Comparison of ENCODE assay signal across 9 mouse cellular contexts in the genomic region with DNA sequence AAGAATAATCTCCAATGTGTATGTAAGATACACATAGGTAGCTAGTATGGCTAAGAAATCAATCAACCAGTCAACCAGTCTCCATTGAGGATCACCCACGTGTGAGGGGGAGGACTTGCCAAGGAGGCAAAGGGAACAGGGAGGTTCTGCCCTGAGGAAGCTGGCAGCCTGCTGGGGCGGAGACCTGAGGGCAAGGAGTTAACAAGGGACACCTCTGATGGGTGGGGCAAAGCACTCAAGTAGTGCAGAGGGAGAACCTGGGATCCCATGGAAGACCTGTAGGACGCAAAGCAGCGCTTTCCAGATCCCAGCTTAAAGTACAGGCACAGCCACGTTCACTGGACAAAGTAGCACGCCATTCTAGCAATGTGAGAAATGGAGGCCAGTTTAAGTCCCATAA.
A peak's percentile ranks its signal among the peaks of the same experiment; 100 is the strongest.
DNase-seq lines count a peak whose midpoint lies in the region; ATAC-seq and TF ChIP-seq lines count a peak whose summit lies in the region.
"Had no signal": no experiment of that assay in that cellular context is flagged by ENCODE, and none has a peak within 500 bp of the region (broad histone marks: within the 10 kb centered on the region; RNA-seq: fewer than 3 reads in every experiment).

No protein-coding gene starts in this region.

- DNase-seq in spleen, adult 2 months (ENCODE audit: low read depth in 1 of 2, low spot score in 2 of 2): no peak
- no peak for DNase-seq in spleen, postnatal 10 days (ENCODE audit: low spot score in 2 of 2)
- DNase-seq in liver, embryonic 13.5 days: no peak
- DNase-seq in layer of hippocampus, postnatal 10 days (ENCODE audit: low spot score in 2 of 2): no peak
- no peak for DNase-seq in retina, postnatal 1 day
- DNase-seq: adrenal gland, adult 8-10 months had no signal

- 54% methylated on average over 6 of the region's 6 CpGs for WGBS in spleen, adult 2 months
- WGBS in intestine, postnatal 0 days: 64% methylated on average over 6 of the region's 6 CpGs
- WGBS in liver, embryonic 13.5 days (ENCODE audit: insufficient replicate concordance): 25% methylated on average over 6 of the region's 6 CpGs

- no peak for TF ChIP-seq POLR2A in spleen, adult 2 months (IDR thresholded peaks at IDR 0.05; ENCODE audit: low read depth, low read length)

- no peak overlapping the region for H3K4me3 ChIP-seq in spleen, adult 2 months (ENCODE audit: extremely low read depth, insufficient read depth, insufficient read length)
- no peak overlapping the region for H3K4me3 ChIP-seq in intestine, postnatal 0 days (ENCODE audit: low read depth, low read length)
- H3K4me3 ChIP-seq in liver, embryonic 13.5 days (replicated peaks): no peak overlapping the region
- H3K4me3 ChIP-seq: erythroblast, embryonic 14.5 days had no signal

- H3K9me3 ChIP-seq in intestine, postnatal 0 days (ENCODE audit: control insufficient read depth): no peaks in the 10 kb centered on the region
- H3K9me3 ChIP-seq in liver, embryonic 13.5 days (replicated peaks): no peaks in the 10 kb centered on the region

- peak; percentile 16; the same call in 1 of the 2 replicates for ATAC-seq in intestine, postnatal 0 days
- ATAC-seq in liver, embryonic 13.5 days (ENCODE audit: low read depth): no peak
- no peak for ATAC-seq in cerebellum, adult (ENCODE audit: insufficient number of reproducible peaks, low FRiP score, low TSS enrichment)

- H3K27ac ChIP-seq in spleen, adult 2 months (ENCODE audit: insufficient read depth, low read length): 0 out of 2 replicates have a peak overlapping the region, but pooled peaks have one; percentile 26
- 0 out of 2 replicates have a peak overlapping the region, but pooled peaks have one; percentile 21 for H3K27ac ChIP-seq in intestine, postnatal 0 days (ENCODE audit: low read depth, low read length)
- peak overlapping the region; percentile 60 for H3K27ac ChIP-seq in liver, embryonic 13.5 days

- TF ChIP-seq CTCF in spleen, adult 2 months (IDR thresholded peaks at IDR 0.05; ENCODE audit: extremely low read depth, insufficient read depth, insufficient read length, insufficient replicate concordance): no peak
- TF ChIP-seq CTCF in intestine, postnatal 0 days (IDR thresholded peaks at IDR 0.05; ENCODE audit: low read depth): no peak

- H3K27me3 ChIP-seq in spleen, adult 2 months (ENCODE audit: control insufficient read depth, insufficient read depth, low read length): no peaks in the 10 kb centered on the region
- no peaks in the 10 kb centered on the region for H3K27me3 ChIP-seq in intestine, postnatal 0 days (replicated peaks; ENCODE audit: control insufficient read depth, insufficient read depth, low read length)
- no peaks in the 10 kb centered on the region for H3K27me3 ChIP-seq in liver, embryonic 13.5 days

- no peak overlapping the region for H3K9ac ChIP-seq in intestine, postnatal 0 days (ENCODE audit: low read depth, low read length)
- no peak overlapping the region for H3K9ac ChIP-seq in liver, embryonic 13.5 days

- H3K4me2 ChIP-seq in intestine, postnatal 0 days (replicated peaks; ENCODE audit: low read depth): peak overlapping the region; percentile 3
- peak overlapping the region; percentile 44 for H3K4me2 ChIP-seq in liver, embryonic 13.5 days

- H3K4me1 ChIP-seq in spleen, adult 2 months (ENCODE audit: control insufficient read depth, insufficient read depth, insufficient read length): no peaks in the 10 kb centered on the region
- H3K4me1 ChIP-seq in intestine, postnatal 0 days (replicated peaks; ENCODE audit: control insufficient read depth, insufficient read depth, low read length): no peaks in the 10 kb centered on the region
- H3K4me1 ChIP-seq in liver, embryonic 13.5 days (replicated peaks): peaks cover 52% of the 10 kb centered on the region

- no peaks in the 10 kb centered on the region for H3K36me3 ChIP-seq in spleen, adult 2 months (ENCODE audit: control insufficient read depth, insufficient read depth, low read length)
- no peaks in the 10 kb centered on the region for H3K36me3 ChIP-seq in intestine, postnatal 0 days (ENCODE audit: control insufficient read depth, insufficient read depth)
- H3K36me3 ChIP-seq in liver, embryonic 13.5 days: no peaks in the 10 kb centered on the region
